Mouse (Mus musculus) megakaryocyte, embryonic 14.5 days (primary cell): Measurements from ENCODE around the gene Gbp5.

Experiments used
- FLI1 ChIP-seq: IDR thresholded peaks from 2 replicates; pipeline ENCODE4 v1.6.1; 2012; ENCODE audit warnings: low read length, inconsistent platforms, mixed read lengths
- GATA1 ChIP-seq: IDR thresholded peaks from 3 replicates; pipeline ENCODE4 v1.6.1; 2012; ENCODE audit warnings: mixed read lengths, low read length, inconsistent platforms, borderline replicate concordance

DNA sequence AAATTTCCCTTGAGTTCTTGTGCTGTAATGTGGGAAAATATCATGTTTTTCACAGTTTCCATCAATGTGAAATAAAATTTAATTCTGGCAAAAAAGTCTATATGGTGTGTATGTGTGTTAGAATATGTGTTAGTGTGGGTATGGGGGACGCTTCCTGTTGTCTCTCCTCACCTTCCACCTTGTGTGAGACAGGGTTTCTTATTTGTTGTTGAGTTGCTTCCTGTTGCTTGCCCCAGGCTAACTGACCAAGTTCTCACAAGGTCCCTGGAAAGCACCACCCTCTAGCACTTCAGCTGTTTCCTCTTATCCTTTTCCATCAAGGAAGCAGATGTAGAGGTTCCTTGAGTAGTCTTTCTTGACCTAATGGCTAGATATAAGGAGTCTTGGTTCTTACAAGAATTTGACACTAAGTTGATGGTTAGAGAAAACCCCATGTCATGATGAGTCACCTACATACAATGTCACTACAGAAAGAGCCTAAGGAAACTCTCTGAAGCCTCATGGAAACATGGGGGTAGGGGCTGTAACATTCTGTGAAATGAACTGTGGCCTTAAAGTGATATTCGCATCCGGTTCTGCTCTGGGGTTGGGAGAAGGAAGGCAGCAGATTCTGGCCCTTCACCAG is 56.4 kb downstream of the Gbp5 start:
- TF ChIP-seq FLI1 = no peak
- no peak for TF ChIP-seq GATA1
